Mouse (Mus musculus) thymus, postnatal 0 days (tissue): ENCODE data around the gene Morc2a. TPM values are rescaled to one million over a fixed set of nuclear protein-coding genes. Genes with fewer than 3 reads are reported as not detected.

ENCODE experiments used
- DNase-seq: peaks from one replicate; pipeline ENCODE4 v3.0.0-alpha.2; 2015; ENCODE audit warnings: low spot score
- polyA plus RNA-seq: library from polyadenylated mRNA; unstranded; fragments of >200 nt; fragmentation: Nextera tagmentation; extraction: Ambion mirVana; gene quantifications from 2 replicates; pipeline ENCODE4 v1.2.1, GENCODE M21; 2015

Gene Morc2a
- polyA plus RNA-seq, 1 experiment from 2014 or later = 16.7 TPM

DNA sequence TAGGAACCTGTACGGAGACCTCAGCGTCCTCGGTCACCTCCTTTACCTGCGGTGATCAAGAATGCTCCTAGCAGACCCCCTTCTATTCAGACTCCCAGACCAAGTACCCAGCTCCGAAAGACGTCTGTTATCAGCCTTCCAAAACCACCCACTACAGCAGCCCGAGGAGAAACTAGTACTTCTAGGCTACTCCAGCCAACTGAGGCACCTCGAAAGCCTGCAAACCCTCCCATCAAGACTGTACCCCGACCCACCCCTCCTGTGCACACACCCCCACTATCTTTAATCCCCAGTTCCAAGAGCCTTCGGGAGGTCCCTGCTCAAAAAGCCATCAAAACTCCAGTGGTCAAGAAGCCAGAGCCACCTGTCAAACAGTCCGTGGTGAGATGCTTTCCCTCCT is 34.7 kb downstream of the Morc2a start:
- DNase-seq = no peak

GRCm38 (mm10) chr11:3684232-3684631 is 35.2 kb downstream of the Morc2a start:
- DNase-seq = no peak

GRCm38 (mm10) chr11:3684723-3685430 is 35.9 kb downstream of the Morc2a start:
- DNase-seq = no peak

DNA sequence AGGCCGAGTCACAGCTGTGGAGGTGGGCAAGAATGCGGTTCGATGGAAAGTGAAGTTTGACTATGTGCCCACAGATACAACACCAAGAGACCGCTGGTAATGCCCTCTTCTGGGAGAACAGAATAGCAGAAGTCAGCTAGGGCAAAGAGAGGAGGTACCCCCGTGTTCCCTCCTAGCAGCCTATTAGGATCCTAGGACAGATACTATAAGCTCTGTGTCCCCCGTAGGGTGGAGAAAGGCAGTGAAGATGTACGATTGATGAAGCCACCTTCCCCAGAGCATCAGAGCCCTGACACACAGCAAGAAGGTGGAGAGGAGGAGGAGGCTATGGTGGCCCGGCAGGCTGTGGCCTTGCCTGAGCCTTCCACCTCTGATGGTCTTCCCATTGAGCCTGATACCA is 36.4 kb downstream of the Morc2a start:
- no peak for DNase-seq

- DNase-seq = no peak
These were observed 37.3 kb downstream of the Morc2a start for GRCm38 (mm10) chr11:3686318-3686717.

- no peak for DNase-seq
These were observed 37.9 kb downstream of the Morc2a start for GRCm38 (mm10) chr11:3686885-3687284.

- DNase-seq = no peak
These were observed 42.8 kb downstream of the Morc2a start for GRCm38 (mm10) chr11:3691746-3692145.

GRCm38 (mm10) chr11:3696086-3696616 is 47.2 kb downstream of the Morc2a start:
- no peak for DNase-seq

DNA sequence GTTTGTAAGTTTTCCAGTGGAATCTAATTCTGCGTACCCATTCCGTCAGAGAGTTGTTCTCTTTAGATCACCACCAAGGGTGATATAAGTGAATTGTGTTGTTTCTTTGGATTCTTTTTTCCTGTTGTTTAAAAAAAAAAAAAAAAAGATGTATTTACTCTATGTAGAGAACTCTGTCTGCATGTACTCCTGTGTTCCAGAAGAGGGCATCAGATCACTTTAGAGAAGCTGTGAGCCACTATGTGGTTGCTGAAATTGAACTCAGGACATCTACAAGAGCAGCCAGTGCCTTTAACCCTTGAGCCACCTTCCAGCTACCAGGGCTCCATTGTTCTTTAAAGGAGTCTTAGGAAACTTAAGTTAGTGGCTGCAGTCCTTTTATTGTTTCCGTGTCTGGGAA is 48.5 kb downstream of the Morc2a start:
- DNase-seq = no peak

DNA sequence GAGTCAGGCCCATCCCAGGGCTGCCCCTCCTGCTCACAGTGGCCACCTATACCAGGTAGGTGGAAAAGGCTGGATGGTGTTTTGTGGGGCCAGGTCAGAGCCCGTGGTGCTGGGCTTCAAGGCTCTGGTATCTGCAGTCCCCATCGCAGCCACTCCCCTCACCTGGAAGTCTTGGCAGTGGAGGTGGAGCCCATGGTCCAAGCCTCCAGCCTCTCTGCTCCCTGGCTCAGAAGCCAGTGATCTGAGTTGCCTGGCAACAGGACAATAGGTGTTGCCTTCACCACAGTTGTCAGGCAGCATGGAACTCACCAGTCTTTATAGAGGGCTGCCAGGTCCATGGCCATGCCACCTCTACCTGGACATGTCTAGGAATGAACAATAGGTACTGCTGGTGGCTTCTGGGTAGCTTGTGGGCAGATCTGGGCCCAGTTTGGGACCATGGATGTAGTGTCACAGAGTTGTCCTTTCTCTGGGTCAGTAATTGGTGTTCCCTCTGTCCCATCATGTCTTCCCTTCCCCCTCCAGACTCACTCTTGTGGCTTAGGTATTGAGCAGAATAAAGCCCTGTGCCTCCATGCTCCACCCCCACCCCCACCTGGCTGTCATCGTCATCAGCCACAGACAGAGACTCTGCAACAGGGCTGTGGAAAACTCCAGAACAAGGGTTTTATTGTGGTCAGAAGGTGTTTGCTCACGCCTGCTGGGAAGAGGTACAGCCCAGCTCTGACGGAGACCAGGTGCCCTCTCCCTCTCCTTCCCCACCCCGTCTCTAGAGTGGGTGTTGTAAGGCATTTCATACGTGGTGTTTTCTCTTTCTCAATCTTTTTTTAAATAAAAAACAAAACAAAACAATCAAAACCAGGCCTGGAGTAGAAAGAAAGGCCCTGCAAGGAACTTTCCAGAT is 54.4 kb downstream of the Morc2a start:
- DNase-seq = peak; percentile 2

DNA sequence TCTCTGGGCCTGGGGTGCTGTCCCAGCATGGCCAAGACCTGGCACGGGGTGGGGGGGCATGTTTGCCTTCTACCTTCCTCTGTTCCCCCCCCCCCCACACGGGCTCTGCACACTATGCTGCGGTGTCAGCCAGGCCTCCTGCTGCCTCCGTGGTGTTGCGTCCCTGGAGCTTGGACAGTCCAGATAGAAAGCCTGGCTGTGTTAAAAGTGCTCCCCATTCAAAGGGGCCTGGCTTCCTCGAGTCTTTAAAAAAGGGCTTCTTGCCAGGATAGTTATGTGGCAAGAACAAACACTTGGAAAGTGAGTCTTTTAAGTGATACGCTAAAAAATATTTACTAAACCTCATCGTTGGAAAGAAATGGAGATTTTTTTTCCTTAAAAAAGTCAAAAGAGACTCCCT is 55.4 kb downstream of the Morc2a start:
- no peak for DNase-seq

GRCm38 (mm10) chr11:3707057-3707456 is 58.1 kb downstream of the Morc2a start:
- no peak for DNase-seq

DNA sequence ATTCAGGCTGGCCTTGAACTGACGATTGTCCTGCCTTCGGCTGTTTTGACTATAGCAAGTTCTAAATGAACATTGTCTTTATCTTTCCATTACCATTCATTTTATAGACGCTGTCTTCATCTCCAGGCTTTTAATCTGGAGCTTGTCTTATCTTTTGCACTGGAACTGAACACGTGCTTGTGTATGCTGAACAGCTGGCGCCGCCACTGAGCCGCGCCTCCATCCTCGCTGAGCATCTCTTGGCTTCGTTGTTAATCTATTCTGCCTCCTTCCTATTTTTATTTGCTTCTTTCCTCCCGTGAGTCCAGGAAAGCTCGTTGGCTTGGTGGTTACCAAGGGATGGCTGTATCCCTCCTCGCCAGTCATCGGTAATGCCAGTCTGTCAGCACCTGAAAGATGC is 61.2 kb downstream of the Morc2a start:
- DNase-seq = no peak

DNA sequence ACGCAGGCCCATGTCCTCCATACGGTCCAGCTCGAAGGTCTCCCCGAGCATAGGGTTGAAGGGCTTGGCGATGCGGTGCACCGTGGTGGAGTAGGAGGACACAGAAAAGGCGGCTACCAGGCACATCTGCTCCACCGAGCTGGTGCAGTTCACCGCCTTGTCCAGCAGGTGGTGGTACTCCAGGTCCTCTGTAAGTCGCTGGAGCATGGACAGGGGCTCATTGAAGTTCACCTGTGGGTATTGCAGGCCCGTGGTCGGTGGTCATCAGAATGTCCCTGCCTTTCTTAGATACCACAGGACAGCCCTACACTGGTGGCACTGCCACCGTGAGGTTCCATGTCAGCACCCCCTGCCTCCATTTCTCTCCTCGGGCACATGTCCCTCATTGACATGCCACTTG is 65.5 kb downstream of the Morc2a start:
- peak; percentile 54 for DNase-seq

DNA sequence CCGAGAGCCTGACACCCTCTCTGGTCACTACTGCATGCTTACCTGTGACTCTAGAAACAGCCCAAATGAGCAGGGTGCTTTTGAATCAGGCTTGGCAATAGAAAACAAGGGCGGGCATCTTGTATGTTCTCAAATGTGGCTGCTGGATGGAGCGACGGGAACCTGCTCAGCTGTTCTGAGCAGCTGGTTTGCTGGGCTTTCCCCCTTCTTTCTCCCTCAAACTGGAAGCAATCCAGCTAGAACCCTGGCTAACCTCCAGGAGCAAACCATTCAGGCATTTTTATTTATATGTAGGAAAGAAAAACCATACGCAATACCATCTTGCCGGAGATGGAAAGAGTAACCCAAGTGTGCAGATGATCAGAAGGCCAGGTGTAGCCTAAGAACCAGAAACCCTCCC is 67.7 kb downstream of the Morc2a start:
- DNase-seq = no peak

DNA sequence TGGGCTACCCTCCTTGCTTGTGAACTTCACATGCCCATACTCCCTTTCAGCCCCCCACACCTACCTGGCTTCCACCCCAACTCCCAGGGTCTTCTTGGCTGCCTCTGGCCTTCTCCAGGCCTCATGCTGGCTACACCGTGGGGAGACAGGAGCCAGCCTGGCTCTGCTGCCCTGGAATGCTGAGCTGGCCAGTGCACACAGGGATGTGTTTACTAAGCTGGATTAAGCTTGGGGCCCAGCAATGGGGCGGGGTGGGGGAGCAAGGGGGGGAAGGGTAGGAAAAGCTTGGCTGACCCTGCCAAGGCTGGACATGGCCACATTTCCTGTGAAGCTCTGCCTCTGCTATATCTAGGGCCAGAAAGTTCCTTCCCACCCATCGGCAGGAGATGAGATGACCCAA is 73.0 kb downstream of the Morc2a start:
- no peak for DNase-seq

GRCm38 (mm10) chr11:3722861-3723260 is 73.9 kb downstream of the Morc2a start:
- no peak for DNase-seq

GRCm38 (mm10) chr11:3723910-3724309 is 74.9 kb downstream of the Morc2a start:
- DNase-seq = no peak

GRCm38 (mm10) chr11:3724726-3725125 is 75.7 kb downstream of the Morc2a start:
- DNase-seq = no peak

GRCm38 (mm10) chr11:3725331-3726054 is 76.5 kb downstream of the Morc2a start:
- no peak for DNase-seq

- no peak for DNase-seq
These were observed 78.6 kb downstream of the Morc2a start for GRCm38 (mm10) chr11:3727438-3728105.
